Mouse (Mus musculus): Measurements from ENCODE around the gene B3gat2. TPM values are rescaled to one million over a fixed set of nuclear protein-coding genes. Genes with fewer than 3 reads are reported as not detected.

The B3gat2 gene
- polyA plus RNA-seq, 1 experiment from 2014 or later = 0.55 TPM

- ATAC-seq (ENCODE audit: insufficient number of reproducible peaks, insufficient read depth, low FRiP score, low TSS enrichment, low read depth) = no peak
- Histone ChIP-seq H3K4me2 (no peak overlapping the region), H3K4me1 (replicated peaks) (no peaks in the 10 kb centered on the region), H3K9me3 (no peaks in the 10 kb centered on the region), H3K4me3 (replicated peaks) (no peak overlapping the region), H3K27me3 (no peaks in the 10 kb centered on the region), H3K36me3 (no peaks in the 10 kb centered on the region), H3K27ac (no peak overlapping the region), H3K9ac (replicated peaks) (no peak overlapping the region)
- WGBS = 90% methylated on average over 2 of the region's 2 CpGs
These were observed 122.6 kb downstream of the B3gat2 start for GRCm38 (mm10) chr1:23884087-23884668.

DNA sequence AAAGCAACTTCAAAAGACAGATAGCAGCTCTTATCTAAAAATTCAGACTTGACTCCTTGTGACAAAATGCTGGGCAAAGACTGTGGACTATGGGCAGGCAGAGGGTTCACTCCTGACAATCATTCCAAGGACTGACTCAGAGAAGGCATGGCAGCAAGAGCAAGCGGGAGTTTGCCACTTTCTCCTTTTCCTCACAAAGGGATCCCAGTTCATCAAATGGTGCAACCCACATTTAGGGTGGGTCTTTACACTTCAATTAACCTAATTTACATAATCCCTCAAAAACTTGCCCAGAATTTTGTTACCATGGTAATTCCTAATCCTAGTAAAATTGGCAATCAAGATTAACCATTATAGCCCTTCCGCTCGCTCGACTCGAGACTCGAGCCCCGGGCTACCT lies 123.4 kb downstream of the B3gat2 start:
- Histone ChIP-seq H3K27ac (no peak overlapping the region), H3K36me3 (no peaks in the 10 kb centered on the region)
- WGBS = 97% methylated on average over 7 of the region's 7 CpGs

GRCm38 (mm10) chr1:23892072-23892471 lies 130.5 kb downstream of the B3gat2 start:
- H3K9ac ChIP-seq (replicated peaks) = no peak overlapping the region

More for the DNA sequence above, 123.4 kb downstream of the B3gat2 start:
- H3K4me3 ChIP-seq (replicated peaks) = no peak overlapping the region
- H3K4me1 ChIP-seq (replicated peaks) = no peaks in the 10 kb centered on the region
- H3K9me3 ChIP-seq = no peaks in the 10 kb centered on the region
- no peaks in the 10 kb centered on the region for H3K27me3 ChIP-seq
- no peak overlapping the region for H3K4me2 ChIP-seq
- no peak for ATAC-seq (ENCODE audit: insufficient number of reproducible peaks, insufficient read depth, low FRiP score, low TSS enrichment, low read depth)
- H3K9ac ChIP-seq (replicated peaks) = no peak overlapping the region

More at GRCm38 (mm10) chr1:23892072-23892471, 130.5 kb downstream of the B3gat2 start:
- H3K27ac ChIP-seq = no peak overlapping the region
- H3K27me3 ChIP-seq = no peaks in the 10 kb centered on the region
- no peak overlapping the region for H3K4me3 ChIP-seq (replicated peaks)
- no peak for ATAC-seq (ENCODE audit: insufficient number of reproducible peaks, insufficient read depth, low FRiP score, low TSS enrichment, low read depth)
- 47% methylated on average over 1 of the region's 1 CpGs for WGBS
- no peaks in the 10 kb centered on the region for H3K36me3 ChIP-seq
- H3K9me3 ChIP-seq = no peaks in the 10 kb centered on the region
- no peak overlapping the region for H3K4me2 ChIP-seq
- no peaks in the 10 kb centered on the region for H3K4me1 ChIP-seq (replicated peaks)

Other genes starting within 250 kb of the B3gat2 start
- gene Smap1, start 160.6 kb downstream of the B3gat2 start, polyA plus RNA-seq (2016; fragmentation: Nextera tagmentation; extraction: Ambion mirVana) = 42.8 and 46.3 TPM in 2 replicates
- gene Sdhaf4, start 243.9 kb downstream of the B3gat2 start, polyA plus RNA-seq (2016; fragmentation: Nextera tagmentation; extraction: Ambion mirVana) = 89.1 and 96.3 TPM in 2 replicates